In the genomic region with DNA sequence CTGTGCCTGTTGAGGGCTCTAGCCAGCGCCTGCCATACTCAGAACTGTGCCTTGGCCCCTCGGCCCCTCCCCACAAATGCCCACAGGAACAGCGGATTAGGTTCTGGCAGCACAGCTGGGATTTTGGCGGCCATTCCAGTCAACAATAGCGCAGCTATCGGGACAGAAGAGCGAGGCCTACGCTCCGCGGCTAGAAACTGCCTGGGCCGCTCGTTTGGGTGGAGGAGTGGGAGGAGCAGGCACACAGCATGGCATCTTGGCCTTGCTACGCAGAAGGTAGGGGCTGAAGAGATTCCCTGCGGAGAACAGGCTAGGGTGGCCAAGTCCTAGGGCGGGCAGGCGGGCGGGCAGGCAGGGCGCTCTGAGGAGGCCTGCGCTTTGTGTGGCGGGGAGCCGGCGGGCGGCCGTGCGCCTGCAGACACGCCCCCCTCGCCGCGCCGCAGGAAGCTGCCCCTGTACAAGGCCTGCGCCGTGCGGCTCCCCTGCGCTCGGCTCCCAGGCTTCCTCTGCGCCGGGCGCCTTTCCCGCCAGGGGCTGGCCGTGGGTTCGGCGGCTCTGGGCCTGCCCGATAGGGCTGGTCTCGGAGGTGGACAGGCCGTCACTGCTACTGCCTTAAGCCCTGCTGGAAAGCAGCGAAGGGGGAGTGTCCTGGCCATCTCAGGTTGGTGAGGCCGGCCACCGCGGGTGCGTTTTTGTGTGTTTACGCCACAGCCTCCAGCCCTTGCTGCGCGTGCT, we compare ENCODE assay signal across 8 mouse cellular contexts. TPM values are rescaled to one million over a fixed set of nuclear protein-coding genes. Genes with fewer than 3 reads are reported as not detected.
A peak's percentile ranks its signal among the peaks of the same experiment; 100 is the strongest.
DNase-seq lines count a peak whose midpoint lies in the region; ATAC-seq and TF ChIP-seq lines count a peak whose summit lies in the region.

No protein-coding gene starts in this region.

- peak overlapping the region; percentile 100 for H3K27ac ChIP-seq in forebrain, embryonic 16.5 days (ENCODE audit: low read length)
- H3K27ac ChIP-seq in lung, embryonic 14.5 days (ENCODE audit: low read depth), result peak overlapping the region; percentile 100

- H3K4me3 ChIP-seq in G1E (ENCODE audit: low read depth, low read length), result peak overlapping the region; percentile 77
- peak overlapping the region; percentile 83 for H3K4me3 ChIP-seq in forebrain, embryonic 16.5 days (replicated peaks; ENCODE audit: low read length)
- peak overlapping the region; percentile 69 for H3K4me3 ChIP-seq in lung, embryonic 14.5 days (ENCODE audit: low read depth, low read length)

- WGBS in forebrain, embryonic 16.5 days, result 0% methylated on average over 31 of the region's 53 CpGs
- WGBS in lung, embryonic 14.5 days, result under 1% methylated on average over 53 of the region's 53 CpGs

- H3K4me2 ChIP-seq in forebrain, embryonic 16.5 days (ENCODE audit: low read length), result peak overlapping the region; percentile 78
- H3K4me2 ChIP-seq in lung, embryonic 14.5 days, result peak overlapping the region; percentile 69

- DNase-seq in G1E (ENCODE audit: low spot score), result peak; percentile 76
- peak; percentile 85 to 89 for DNase-seq in cerebellum, adult 18-20 months
- DNase-seq in heart, postnatal 36 days, result peak; percentile 86 to 90
- DNase-seq in layer of hippocampus, adult 8-10 months (ENCODE audit: low spot score in 2 of 2), result peak; percentile 76 to 84
- DNase-seq in lung, embryonic 14.5 days, result peak; percentile 91
- DNase-seq in testis, postnatal 14 days (ENCODE audit: low spot score), result peak; percentile 89

- peak overlapping the region; percentile 95 for H3K9ac ChIP-seq in forebrain, embryonic 16.5 days (replicated peaks; ENCODE audit: low read depth, low read length)
- H3K9ac ChIP-seq in lung, embryonic 14.5 days, result peak overlapping the region; percentile 84

- H3K4me1 ChIP-seq in G1E (ENCODE audit: insufficient read depth, low read depth, low read length), result peaks cover 65% of the 10 kb centered on the region
- peaks cover 34% of the 10 kb centered on the region for H3K4me1 ChIP-seq in forebrain, embryonic 16.5 days (replicated peaks; ENCODE audit: control insufficient read depth, insufficient read depth, low read length)
- H3K4me1 ChIP-seq in lung, embryonic 14.5 days (ENCODE audit: insufficient read depth), result peaks cover 25% of the 10 kb centered on the region

- no peaks in the 10 kb centered on the region for H3K9me3 ChIP-seq in G1E (replicated peaks)
- no peaks in the 10 kb centered on the region for H3K9me3 ChIP-seq in forebrain, embryonic 16.5 days (ENCODE audit: control insufficient read depth, low read length)
- H3K9me3 ChIP-seq in lung, embryonic 14.5 days (ENCODE audit: low read depth, low read length), result no peaks in the 10 kb centered on the region

- no peak; the same call in 1 of the 2 replicates for ATAC-seq in G1E (ENCODE audit: extremely low read depth, insufficient number of reproducible peaks, low FRiP score, poor library complexity, severe bottlenecking)
- peak; percentile 91 for ATAC-seq in forebrain, embryonic 16.5 days
- peak; percentile 90 for ATAC-seq in lung, embryonic 14.5 days (ENCODE audit: insufficient read depth)
- peak; percentile 43 for ATAC-seq in neutrophil, adult 5-6 weeks (ENCODE audit: extremely low read depth, insufficient number of reproducible peaks, low FRiP score, poor library complexity, severe bottlenecking)

- TF ChIP-seq CTCF in G1E (IDR thresholded peaks at IDR 0.05; ENCODE audit: low read depth, low read length), result no peak
- TF ChIP-seq CTCF in lung, embryonic 14.5 days (IDR thresholded peaks at IDR 0.05; ENCODE audit: low read depth), result no peak

- no peaks in the 10 kb centered on the region for H3K27me3 ChIP-seq in G1E (ENCODE audit: insufficient read depth, low read length)
- H3K27me3 ChIP-seq in forebrain, embryonic 16.5 days (replicated peaks; ENCODE audit: control insufficient read depth, insufficient read depth, low read length), result no peaks in the 10 kb centered on the region
- H3K27me3 ChIP-seq in lung, embryonic 14.5 days (ENCODE audit: insufficient read depth, low read length), result no peaks in the 10 kb centered on the region

- intact Hi-C loops in heart, postnatal 36 days (cut with DNase I), result loop anchor here (2.0 kb wide), 1 partner anchor 35 kb away; a partner anchor contains a TSS

- peaks cover 20% of the 10 kb centered on the region for H3K36me3 ChIP-seq in G1E (replicated peaks)
- H3K36me3 ChIP-seq in forebrain, embryonic 16.5 days (ENCODE audit: control insufficient read depth, insufficient read depth), result no peaks in the 10 kb centered on the region
- no peaks in the 10 kb centered on the region for H3K36me3 ChIP-seq in lung, embryonic 14.5 days (ENCODE audit: insufficient read depth)

RNA-seq across cellular contexts. Expression of a gene that starts 36.0 kb away (rescaled TPM):
- total RNA-seq in G1E (2014; fragmentation: Nextera tagmentation) (134 and 189 TPM in 2 replicates), G1E (2017) (120 and 125 TPM in 2 replicates)
- polyA plus RNA-seq in G1E (2012), result 106 and 112 TPM in 2 replicates
- 64.8 and 68.6 TPM in 2 replicates for polyA plus RNA-seq in forebrain, embryonic 16.5 days (2015; fragmentation: Nextera tagmentation; extraction: Ambion mirVana)
- total RNA-seq in heart, postnatal 36 days (2021), result 10 to 100 TPM; 97.8 to 98.6 TPM
- total RNA-seq in layer of hippocampus, adult 8-10 months (2022), result 100 to 1,000 TPM in 3 of 4 experiments, 10 to 100 TPM in 1; 99.7 to 129 (median 117) TPM
- 109 TPM in 2 replicates for polyA plus RNA-seq in lung, embryonic 14.5 days (2014; fragmentation: Nextera tagmentation; extraction: Ambion mirVana)
- total RNA-seq in neutrophil, adult 5-6 weeks (2017), result 225 and 227 TPM in 2 replicates

RNA-seq across cellular contexts. Expression of a gene that starts 36.2 kb away (rescaled TPM):
- total RNA-seq in G1E (2014; fragmentation: Nextera tagmentation), result 12.4 and 17.7 TPM in 2 replicates
- 2.9 and 4.1 TPM in 2 replicates for total RNA-seq in G1E (2017)
- polyA plus RNA-seq in G1E (2012), result 0.53 and 0.65 TPM in 2 replicates
- 9.4 and 9.6 TPM in 2 replicates for polyA plus RNA-seq in forebrain, embryonic 16.5 days (2015; fragmentation: Nextera tagmentation; extraction: Ambion mirVana)
- 1 to 10 TPM; 3.6 to 5.2 TPM for total RNA-seq in heart, postnatal 36 days (2021)
- 1 to 10 TPM; 5.8 to 7.9 (median 6.1) TPM for total RNA-seq in layer of hippocampus, adult 8-10 months (2022)
- 7.7 and 8.3 TPM in 2 replicates for polyA plus RNA-seq in lung, embryonic 14.5 days (2014; fragmentation: Nextera tagmentation; extraction: Ambion mirVana)
- total RNA-seq in neutrophil, adult 5-6 weeks (2017), result 0.93 and 3.2 TPM in 2 replicates

RNA-seq across cellular contexts. Expression of a gene that starts 48.6 kb away (rescaled TPM):
- total RNA-seq in G1E (2014; fragmentation: Nextera tagmentation) (4.2 and 6.5 TPM in 2 replicates), G1E (2017) (2.5 and 2.7 TPM in 2 replicates)
- polyA plus RNA-seq in G1E (2012), result 1.8 TPM in 2 replicates
- polyA plus RNA-seq in forebrain, embryonic 16.5 days (2015; fragmentation: Nextera tagmentation; extraction: Ambion mirVana), result 3.5 and 5.0 TPM in 2 replicates
- 1 to 10 TPM; 7.3 to 8.6 TPM for total RNA-seq in heart, postnatal 36 days (2021)
- total RNA-seq in layer of hippocampus, adult 8-10 months (2022), result 10 to 100 TPM in 3 of 4 experiments, 1 to 10 TPM in 1; 8.3 to 12.9 (median 11.1) TPM
- polyA plus RNA-seq in lung, embryonic 14.5 days (2014; fragmentation: Nextera tagmentation; extraction: Ambion mirVana), result 2.2 and 2.6 TPM in 2 replicates
- 12.2 and 13.6 TPM in 2 replicates for total RNA-seq in neutrophil, adult 5-6 weeks (2017)
